ENCODE assay signal across 8 mouse cellular contexts in genomic region chr11:87470807-87471698, GRCm38 (mm10).
DNase-seq lines count a peak whose midpoint lies in the region; ATAC-seq lines count a peak whose summit lies in the region.
"Not testable (repeated sequence)": the region's sequence is repeated elsewhere in the genome, so short reads cannot be mapped to it uniquely, and the experiment has no call there.

No protein-coding gene starts in this region.

- not testable (repeated sequence) for H3K4me1 ChIP-seq in hindbrain, embryonic 14.5 days (replicated peaks; ENCODE audit: control insufficient read depth, insufficient read depth, low read length)

- H3K4me2 ChIP-seq in hindbrain, embryonic 14.5 days (replicated peaks) = peak overlapping the region; percentile 53

- H3K4me3 ChIP-seq in hindbrain, embryonic 14.5 days (replicated peaks; ENCODE audit: low read length) = peak overlapping the region; percentile 25

- peak; percentile 99 for ATAC-seq in hindbrain, embryonic 14.5 days (ENCODE audit: low FRiP score)

- 0 out of 2 replicates have a peak overlapping the region, but pooled peaks have one; percentile 54 for H3K27ac ChIP-seq in hindbrain, embryonic 14.5 days

- DNase-seq in R1 (ENCODE audit: low read depth, low spot score) = peak; percentile 83
- peak; percentile 75 to 79 for DNase-seq in cerebellum, postnatal 25 days
- DNase-seq in frontal cortex, postnatal 36 days (ENCODE audit: low spot score in 2 of 2) = peak; percentile 54 to 57
- DNase-seq in hindbrain, embryonic 14.5 days (ENCODE audit: low spot score) = peak; percentile 62
- peak; percentile 48 to 64 for DNase-seq in layer of hippocampus, postnatal 36 days
- peak; percentile 77 for DNase-seq in lung, postnatal 25 days (ENCODE audit: low spot score)
- DNase-seq in retina, embryonic 14.5 days (ENCODE audit: low spot score) = peak; percentile 89
- peak; percentile 71 for DNase-seq in thymus, postnatal 25 days

- peak overlapping the region; percentile 29 for H3K9ac ChIP-seq in hindbrain, embryonic 14.5 days

- H3K9me3 ChIP-seq in hindbrain, embryonic 14.5 days (ENCODE audit: control insufficient read depth, low read length) = not testable (repeated sequence)

- not testable (repeated sequence) for H3K36me3 ChIP-seq in hindbrain, embryonic 14.5 days (replicated peaks; ENCODE audit: control insufficient read depth, insufficient read depth)

- WGBS in hindbrain, embryonic 14.5 days = under 1% methylated on average over 25 of the region's 63 CpGs

- not testable (repeated sequence) for H3K27me3 ChIP-seq in hindbrain, embryonic 14.5 days (ENCODE audit: control insufficient read depth, insufficient read depth, low read length)

Comparison
In these comparisons a context has a peak if more than half of its experiments do, and no peak if none do; other contexts are left out.
1. Peak in every context shown above with its lines: DNase-seq, ATAC-seq, H3K4me3 ChIP-seq and H3K27ac ChIP-seq.